Mouse (Mus musculus): ENCODE results near the gene Hadhb.

GRCm38 (mm10) chr5:30127921-30128597 is 27.0 kb upstream of the Hadhb start:
- TF ChIP-seq CTCF (IDR thresholded peaks at IDR 0.05; ENCODE audit: low read depth) = no peak
- TF ChIP-seq EP300 (IDR thresholded peaks at IDR 0.05; ENCODE audit: low read depth) = no peak

Data from liver, postnatal 0 days (tissue).